ENCODE assay signal across 8 mouse cellular contexts in genomic region chr2:18046186-18046585, GRCm38 (mm10). TPM values are rescaled to one million over a fixed set of nuclear protein-coding genes. Genes with fewer than 3 reads are reported as not detected.
A peak's percentile ranks its signal among the peaks of the same experiment; 100 is the strongest.
DNase-seq lines count a peak whose midpoint lies in the region; ATAC-seq and TF ChIP-seq lines count a peak whose summit lies in the region.

No protein-coding gene starts in this region.

- peak overlapping the region; percentile 77 for H3K4me2 ChIP-seq in kidney, embryonic 15.5 days
- H3K4me2 ChIP-seq in embryonic facial prominence, embryonic 11.5 days (ENCODE audit: low read depth, low read length), result peak overlapping the region; percentile 84
- H3K4me2 ChIP-seq in hindbrain, postnatal 0 days (ENCODE audit: low read depth, low read length), result peak overlapping the region; percentile 84
- H3K4me2 ChIP-seq in midbrain, postnatal 0 days (ENCODE audit: low read depth, low read length, poor library complexity, severe bottlenecking), result peak overlapping the region; percentile 80

- ATAC-seq in kidney, embryonic 15.5 days (replicated peaks; ENCODE audit: low FRiP score), result no peak
- no peak for ATAC-seq in embryonic facial prominence, embryonic 11.5 days (replicated peaks; ENCODE audit: insufficient number of reproducible peaks, low FRiP score, low TSS enrichment, low read depth)
- no peak for ATAC-seq in hindbrain, postnatal 0 days
- no peak for ATAC-seq in midbrain, postnatal 0 days (ENCODE audit: low FRiP score)

- H3K9me3 ChIP-seq in kidney, embryonic 15.5 days (replicated peaks), result no peaks in the 10 kb centered on the region
- H3K9me3 ChIP-seq in embryonic facial prominence, embryonic 11.5 days (replicated peaks; ENCODE audit: control insufficient read depth, low read length), result no peaks in the 10 kb centered on the region
- no peaks in the 10 kb centered on the region for H3K9me3 ChIP-seq in hindbrain, postnatal 0 days (ENCODE audit: low read length)
- no peaks in the 10 kb centered on the region for H3K9me3 ChIP-seq in midbrain, postnatal 0 days (ENCODE audit: low read length)

- H3K4me3 ChIP-seq in kidney, embryonic 15.5 days (replicated peaks), result peak overlapping the region; percentile 77
- H3K4me3 ChIP-seq in embryonic facial prominence, embryonic 11.5 days (ENCODE audit: low read depth, low read length), result peak overlapping the region; percentile 99
- peak overlapping the region; percentile 93 for H3K4me3 ChIP-seq in hindbrain, postnatal 0 days (ENCODE audit: low read length)
- peak overlapping the region; percentile 86 for H3K4me3 ChIP-seq in midbrain, postnatal 0 days (ENCODE audit: low read depth, low read length)

- H3K4me1 ChIP-seq in kidney, embryonic 15.5 days, result peaks cover 49% of the 10 kb centered on the region
- H3K4me1 ChIP-seq in embryonic facial prominence, embryonic 11.5 days (ENCODE audit: control insufficient read depth, insufficient read depth, low read length), result peaks cover 5% of the 10 kb centered on the region
- peaks cover 21% of the 10 kb centered on the region for H3K4me1 ChIP-seq in hindbrain, postnatal 0 days (ENCODE audit: insufficient read depth, low read length)
- peaks cover 14% of the 10 kb centered on the region for H3K4me1 ChIP-seq in midbrain, postnatal 0 days (ENCODE audit: insufficient read depth, low read length)

- no peak for TF ChIP-seq CTCF in hindbrain, postnatal 0 days (IDR thresholded peaks at IDR 0.05; ENCODE audit: low read depth)
- TF ChIP-seq CTCF in midbrain, postnatal 0 days (IDR thresholded peaks at IDR 0.05), result no peak

- H3K9ac ChIP-seq in kidney, embryonic 15.5 days, result peak overlapping the region; percentile 95
- peak overlapping the region; percentile 100 for H3K9ac ChIP-seq in embryonic facial prominence, embryonic 11.5 days (replicated peaks; ENCODE audit: low read length)
- peak overlapping the region; percentile 99 for H3K9ac ChIP-seq in hindbrain, postnatal 0 days (replicated peaks; ENCODE audit: low read length)
- H3K9ac ChIP-seq in midbrain, postnatal 0 days (replicated peaks; ENCODE audit: low read length, poor library complexity, severe bottlenecking), result peak overlapping the region; percentile 97

- H3K36me3 ChIP-seq in kidney, embryonic 15.5 days, result no peaks in the 10 kb centered on the region
- no peaks in the 10 kb centered on the region; the same call in 1 of the 2 replicates for H3K36me3 ChIP-seq in embryonic facial prominence, embryonic 11.5 days (replicated peaks; ENCODE audit: control insufficient read depth, insufficient read depth, low read depth, low read length)
- no peaks in the 10 kb centered on the region for H3K36me3 ChIP-seq in hindbrain, postnatal 0 days (ENCODE audit: insufficient read depth, low read length)
- H3K36me3 ChIP-seq in midbrain, postnatal 0 days (ENCODE audit: insufficient read depth, low read length), result no peaks in the 10 kb centered on the region

- no peaks in the 10 kb centered on the region for H3K27me3 ChIP-seq in kidney, embryonic 15.5 days
- no peaks in the 10 kb centered on the region for H3K27me3 ChIP-seq in embryonic facial prominence, embryonic 11.5 days (ENCODE audit: control insufficient read depth, insufficient read depth, low read length)
- H3K27me3 ChIP-seq in hindbrain, postnatal 0 days (ENCODE audit: insufficient read depth, low read length), result no peaks in the 10 kb centered on the region
- H3K27me3 ChIP-seq in midbrain, postnatal 0 days (ENCODE audit: insufficient read depth, low read length), result no peaks in the 10 kb centered on the region

- peak overlapping the region; percentile 99 for H3K27ac ChIP-seq in kidney, embryonic 15.5 days
- peak overlapping the region; percentile 100 for H3K27ac ChIP-seq in embryonic facial prominence, embryonic 11.5 days (replicated peaks; ENCODE audit: low read depth, low read length)
- H3K27ac ChIP-seq in hindbrain, postnatal 0 days, result peak overlapping the region; percentile 99
- H3K27ac ChIP-seq in midbrain, postnatal 0 days (ENCODE audit: low read depth, low read length), result peak overlapping the region; percentile 97

- DNase-seq in kidney, adult 18-20 months, result no peak
- peak; percentile 30 for DNase-seq in embryonic facial prominence, embryonic 11.5 days (ENCODE audit: low spot score)
- no peak for DNase-seq in hindbrain, postnatal 0 days (ENCODE audit: low spot score)
- no peak for DNase-seq in midbrain, postnatal 0 days (ENCODE audit: low spot score)
- no peak for DNase-seq in urinary bladder, adult 2 months (ENCODE audit: low spot score)
- no peak for DNase-seq in adipocyte (ENCODE audit: low spot score)
- DNase-seq in cerebellum, adult 9-10 months, result no peak

- WGBS in kidney, embryonic 15.5 days, result 0% methylated on average over 4 of the region's 4 CpGs
- WGBS in embryonic facial prominence, embryonic 11.5 days, result 0% methylated on average over 4 of the region's 4 CpGs
- 1% methylated on average over 4 of the region's 4 CpGs for WGBS in hindbrain, postnatal 0 days
- 1% methylated on average over 4 of the region's 4 CpGs for WGBS in midbrain, postnatal 0 days

RNA-seq across cellular contexts. Expression of gene Skida1, which starts 2.7 kb away (rescaled TPM):
- 10.3 and 11.8 TPM in 2 replicates for polyA plus RNA-seq in kidney, embryonic 15.5 days (2015; fragmentation: Nextera tagmentation; extraction: Ambion mirVana)
- 15.5 and 16.9 TPM in 2 replicates for polyA plus RNA-seq in embryonic facial prominence, embryonic 11.5 days (2014; fragmentation: Nextera tagmentation; extraction: Ambion mirVana)
- total RNA-seq in hindbrain, postnatal 0 days (2014; rRNA removed), result 14.1 and 22.7 TPM in 2 replicates
- 4.4 and 5.0 TPM in 2 replicates for polyA plus RNA-seq in hindbrain, postnatal 0 days (2015; fragmentation: Nextera tagmentation; extraction: Ambion mirVana)
- total RNA-seq in midbrain, postnatal 0 days (2014; rRNA removed), result 12.1 and 12.4 TPM in 2 replicates
- polyA plus RNA-seq in midbrain, postnatal 0 days (2015; fragmentation: Nextera tagmentation; extraction: Ambion mirVana), result 3.5 and 4.3 TPM in 2 replicates
- 3.4 and 4.9 TPM in 2 replicates for polyA plus RNA-seq in urinary bladder, adult 2 months (2012; rRNA removed)

RNA-seq across cellular contexts. Expression of gene A930004D18Rik, which starts 8.6 kb away (rescaled TPM):
- 12.0 and 15.1 TPM in 2 replicates for polyA plus RNA-seq in kidney, embryonic 15.5 days (2015; fragmentation: Nextera tagmentation; extraction: Ambion mirVana)
- polyA plus RNA-seq in embryonic facial prominence, embryonic 11.5 days (2014; fragmentation: Nextera tagmentation; extraction: Ambion mirVana), result 6.6 and 9.2 TPM in 2 replicates
- total RNA-seq in hindbrain, postnatal 0 days (2014; rRNA removed), result 2.3 and 3.7 TPM in 2 replicates
- 9.0 and 9.9 TPM in 2 replicates for polyA plus RNA-seq in hindbrain, postnatal 0 days (2015; fragmentation: Nextera tagmentation; extraction: Ambion mirVana)
- total RNA-seq in midbrain, postnatal 0 days (2014; rRNA removed), result 2.4 and 3.6 TPM in 2 replicates
- polyA plus RNA-seq in midbrain, postnatal 0 days (2015; fragmentation: Nextera tagmentation; extraction: Ambion mirVana), result 9.7 and 10.3 TPM in 2 replicates
- polyA plus RNA-seq in urinary bladder, adult 2 months (2012; rRNA removed), result 3.6 and 3.9 TPM in 2 replicates

RNA-seq across cellular contexts. Expression of gene Mllt10, which starts 8.9 kb away (rescaled TPM):
- polyA plus RNA-seq in kidney, embryonic 15.5 days (2015; fragmentation: Nextera tagmentation; extraction: Ambion mirVana), result 72.9 and 73.1 TPM in 2 replicates
- 40.8 and 44.3 TPM in 2 replicates for polyA plus RNA-seq in embryonic facial prominence, embryonic 11.5 days (2014; fragmentation: Nextera tagmentation; extraction: Ambion mirVana)
- 20.1 and 25.6 TPM in 2 replicates for total RNA-seq in hindbrain, postnatal 0 days (2014; rRNA removed)
- polyA plus RNA-seq in hindbrain, postnatal 0 days (2015; fragmentation: Nextera tagmentation; extraction: Ambion mirVana), result 30.0 and 34.6 TPM in 2 replicates
- 22.7 and 96.5 TPM in 2 replicates for total RNA-seq in midbrain, postnatal 0 days (2014; rRNA removed)
- 23.9 and 28.9 TPM in 2 replicates for polyA plus RNA-seq in midbrain, postnatal 0 days (2015; fragmentation: Nextera tagmentation; extraction: Ambion mirVana)
- polyA plus RNA-seq in urinary bladder, adult 2 months (2012; rRNA removed), result 31.4 and 31.7 TPM in 2 replicates

RNA-seq across cellular contexts. Expression of gene H2al2a, which starts 49.4 kb away (rescaled TPM):
- polyA plus RNA-seq in kidney, embryonic 15.5 days (2015; fragmentation: Nextera tagmentation; extraction: Ambion mirVana), result not detected in 2 replicates
- polyA plus RNA-seq in embryonic facial prominence, embryonic 11.5 days (2014; fragmentation: Nextera tagmentation; extraction: Ambion mirVana), result not detected in 2 replicates
- not detected in 2 replicates for total RNA-seq in hindbrain, postnatal 0 days (2014; rRNA removed)
- not detected in 2 replicates for polyA plus RNA-seq in hindbrain, postnatal 0 days (2015; fragmentation: Nextera tagmentation; extraction: Ambion mirVana)
- total RNA-seq in midbrain, postnatal 0 days (2014; rRNA removed), result not detected in 2 replicates
- polyA plus RNA-seq in midbrain, postnatal 0 days (2015; fragmentation: Nextera tagmentation; extraction: Ambion mirVana), result not detected in 2 replicates
- polyA plus RNA-seq in urinary bladder, adult 2 months (2012; rRNA removed), result not detected in 2 replicates
